Mouse (Mus musculus) 416B (cell line): Measurements from ENCODE around the gene Nos1ap.

Experiments
- DNase-seq: peaks from one replicate; pipeline ENCODE4 v3.0.0; 2011; ENCODE audit warnings: low read depth

Nos1ap gene

DNA sequence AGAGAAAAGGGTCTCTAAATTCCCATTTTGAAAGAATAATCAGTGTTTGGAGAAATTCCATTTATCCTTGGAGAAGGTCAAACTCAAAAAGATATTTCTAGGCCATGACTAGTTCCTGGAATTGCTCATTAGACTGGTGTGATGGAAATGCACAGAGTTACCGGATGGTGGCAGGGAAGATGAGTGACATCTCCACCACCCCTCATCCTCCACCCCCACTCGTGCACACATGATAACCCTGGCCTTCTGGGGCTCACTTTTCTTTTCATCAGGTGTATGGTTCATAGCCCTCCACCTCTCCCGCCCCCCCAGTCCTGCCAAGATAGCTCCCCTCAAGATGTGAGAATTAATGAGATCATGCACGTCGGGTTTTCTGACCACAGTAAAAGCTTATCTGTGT is 296.4 kb downstream of the Nos1ap start:
- no peak for DNase-seq

DNA sequence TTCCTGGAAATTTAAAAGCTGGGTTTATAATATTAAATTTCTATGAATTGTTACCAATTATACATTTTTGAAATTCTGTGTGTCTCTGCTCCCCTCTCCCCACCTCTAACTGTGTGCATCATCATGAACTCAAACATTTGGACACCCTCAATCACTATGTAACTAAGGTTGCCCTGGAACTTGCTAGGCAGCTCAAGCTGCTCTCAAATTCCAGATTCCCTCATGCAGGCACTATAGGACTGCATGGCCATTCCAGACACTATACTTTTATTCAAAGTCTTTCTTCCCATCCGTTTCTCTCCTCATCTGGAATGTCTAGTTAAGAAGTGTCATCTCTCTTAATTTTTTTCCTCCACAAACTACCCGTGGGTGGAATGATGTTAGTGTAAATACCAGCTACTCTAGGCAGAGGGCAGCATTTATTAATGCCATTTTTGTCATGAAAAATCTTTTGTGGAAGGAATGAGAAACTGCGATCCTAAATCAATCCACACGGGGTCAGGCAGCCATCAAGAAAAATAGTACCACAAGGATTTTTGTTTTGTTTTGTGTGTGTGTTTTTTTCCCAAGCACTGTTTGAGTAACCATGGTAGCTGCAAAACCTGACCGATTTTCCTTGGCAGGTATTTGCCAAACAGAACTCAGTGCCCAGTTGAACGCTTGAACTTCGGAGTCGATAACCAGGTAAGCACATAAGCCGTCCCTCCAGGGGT is 297.3 kb downstream of the Nos1ap start:
- peak; percentile 84 for DNase-seq

GRCm38 (mm10) chr1:170282415-170283129 is 307.1 kb downstream of the Nos1ap start:
- peak; percentile 65 for DNase-seq

- peak; percentile 63 for DNase-seq
These were observed 312.6 kb downstream of the Nos1ap start, which contains the start of gene Sh2d1b1 for GRCm38 (mm10) chr1:170277016-170277415. Gene Sh2d1b1, plus strand, starts transcription at chr1:170277320.

DNA sequence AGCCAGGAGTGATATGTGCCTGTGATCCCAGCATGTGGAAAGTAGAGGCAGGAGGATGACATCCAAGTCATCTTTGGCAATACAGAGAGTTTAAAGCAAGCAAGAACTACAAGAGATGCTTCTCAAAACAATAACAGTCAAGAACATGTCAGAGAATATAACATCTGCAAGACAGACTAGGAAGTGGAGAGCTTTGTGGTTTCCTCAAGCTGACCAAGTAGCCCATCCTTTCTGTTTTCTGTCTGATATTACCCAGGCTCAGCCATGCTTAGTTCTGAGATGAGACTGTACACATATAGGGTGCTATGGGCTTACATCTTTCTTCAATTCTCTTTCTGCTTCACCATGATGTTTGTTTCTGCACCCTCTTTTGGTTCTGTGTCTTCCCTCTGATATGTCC is 316.4 kb downstream of the Nos1ap start:
- peak; percentile 79 for DNase-seq

- peak; percentile 71 for DNase-seq
These were observed 319.0 kb downstream of the Nos1ap start for GRCm38 (mm10) chr1:170270696-170271095.

DNA sequence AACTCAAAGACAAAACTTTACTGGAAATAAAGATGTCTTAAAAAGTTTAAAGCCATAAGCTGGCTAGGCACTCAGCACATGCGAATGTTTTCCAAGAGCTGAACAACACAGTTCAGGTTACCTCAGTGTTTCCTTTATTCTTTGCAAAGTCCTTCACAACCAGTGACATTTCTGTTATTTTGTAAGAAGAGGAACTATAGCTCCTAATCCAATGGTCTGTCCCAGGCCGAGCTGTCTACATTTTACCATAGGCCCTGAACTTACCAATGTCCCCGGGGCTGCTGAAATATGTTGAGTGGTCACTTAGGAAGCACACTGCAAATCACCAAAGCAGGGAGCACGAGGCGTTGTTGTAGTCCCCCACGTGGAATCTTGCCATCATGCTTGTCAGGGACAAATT is 319.4 kb downstream of the Nos1ap start:
- peak; percentile 12 for DNase-seq

- no peak for DNase-seq
These were observed 334.1 kb downstream of the Nos1ap start for GRCm38 (mm10) chr1:170255560-170255910.

- DNase-seq: no peak
These were observed 334.6 kb downstream of the Nos1ap start for GRCm38 (mm10) chr1:170254893-170255559.
